Mouse (Mus musculus): ENCODE results near the gene Myh7b. TPM values are rescaled to one million over a fixed set of nuclear protein-coding genes. Genes with fewer than 3 reads are reported as not detected.

The Myh7b gene
- polyA plus RNA-seq, 1 experiment from 2014 or later: 0.59 TPM

- H3K27me3 ChIP-seq (ENCODE audit: control insufficient read depth, insufficient read depth, low read length): no peaks in the 10 kb centered on the region
- no peak overlapping the region for H3K4me2 ChIP-seq
- no peak overlapping the region for H3K27ac ChIP-seq (ENCODE audit: low read depth, low read length)
- 87% methylated on average over 3 of the region's 3 CpGs for WGBS
- DNase-seq (ENCODE audit: low spot score, missing footprints): no peak
- no peak for ATAC-seq (ENCODE audit: low FRiP score)
- no peak overlapping the region for H3K4me3 ChIP-seq (ENCODE audit: low read depth, low read length)
- H3K4me1 ChIP-seq (ENCODE audit: control insufficient read depth, insufficient read depth, low read length): no peaks in the 10 kb centered on the region
- no peak overlapping the region for H3K9ac ChIP-seq (ENCODE audit: low read length)
- no peaks in the 10 kb centered on the region for H3K9me3 ChIP-seq (ENCODE audit: control insufficient read depth, low read length)
- H3K36me3 ChIP-seq (ENCODE audit: control insufficient read depth, insufficient read depth, low read length): no peaks in the 10 kb centered on the region
These were observed 30.7 kb upstream of the Myh7b start for GRCm38 (mm10) chr2:155580331-155580730.

- no peak overlapping the region for H3K4me2 ChIP-seq
- H3K9me3 ChIP-seq (ENCODE audit: control insufficient read depth, low read length): no peaks in the 10 kb centered on the region
- DNase-seq (ENCODE audit: low spot score, missing footprints) (peak; percentile 41), ATAC-seq (ENCODE audit: low FRiP score) (no peak)
- H3K4me3 ChIP-seq (ENCODE audit: low read depth, low read length): no peak overlapping the region
- no peak overlapping the region for H3K27ac ChIP-seq (ENCODE audit: low read depth, low read length)
- no peaks in the 10 kb centered on the region for H3K27me3 ChIP-seq (ENCODE audit: control insufficient read depth, insufficient read depth, low read length)
- WGBS: 76% methylated on average over 4 of the region's 4 CpGs
- no peaks in the 10 kb centered on the region for H3K36me3 ChIP-seq (ENCODE audit: control insufficient read depth, insufficient read depth, low read length)
- H3K9ac ChIP-seq (ENCODE audit: low read length): no peak overlapping the region
- no peaks in the 10 kb centered on the region for H3K4me1 ChIP-seq (ENCODE audit: control insufficient read depth, insufficient read depth, low read length)
These were observed 28.5 kb upstream of the Myh7b start for GRCm38 (mm10) chr2:155582384-155582995.

GRCm38 (mm10) chr2:155582996-155583395, 28.0 kb upstream of the Myh7b start:
- H3K9me3 ChIP-seq (ENCODE audit: control insufficient read depth, low read length): no peaks in the 10 kb centered on the region
- no peak overlapping the region for H3K4me3 ChIP-seq (ENCODE audit: low read depth, low read length)
- H3K4me2 ChIP-seq: no peak overlapping the region
- DNase-seq (ENCODE audit: low spot score, missing footprints) (no peak), ATAC-seq (ENCODE audit: low FRiP score) (no peak)
- H3K27me3 ChIP-seq (ENCODE audit: control insufficient read depth, insufficient read depth, low read length): no peaks in the 10 kb centered on the region
- H3K4me1 ChIP-seq (ENCODE audit: control insufficient read depth, insufficient read depth, low read length): no peaks in the 10 kb centered on the region
- H3K36me3 ChIP-seq (ENCODE audit: control insufficient read depth, insufficient read depth, low read length): no peaks in the 10 kb centered on the region
- no peak overlapping the region for H3K27ac ChIP-seq (ENCODE audit: low read depth, low read length)
- H3K9ac ChIP-seq (ENCODE audit: low read length): no peak overlapping the region
- 86% methylated on average over 5 of the region's 5 CpGs for WGBS

- no peaks in the 10 kb centered on the region for H3K4me1 ChIP-seq (ENCODE audit: control insufficient read depth, insufficient read depth, low read length)
- WGBS: 41% methylated on average over 5 of the region's 5 CpGs
- ATAC-seq (ENCODE audit: low FRiP score): 0 out of 2 replicates have a peak, but pooled peaks have one; percentile 24
- peak; percentile 97 for DNase-seq (ENCODE audit: low spot score, missing footprints)
- H3K36me3 ChIP-seq (ENCODE audit: control insufficient read depth, insufficient read depth, low read length): no peaks in the 10 kb centered on the region
- no peak overlapping the region for H3K4me3 ChIP-seq (ENCODE audit: low read depth, low read length)
- no peaks in the 10 kb centered on the region for H3K27me3 ChIP-seq (ENCODE audit: control insufficient read depth, insufficient read depth, low read length)
- H3K9ac ChIP-seq (ENCODE audit: low read length): no peak overlapping the region
- no peak overlapping the region for H3K4me2 ChIP-seq
- H3K9me3 ChIP-seq (ENCODE audit: control insufficient read depth, low read length): no peaks in the 10 kb centered on the region
- H3K27ac ChIP-seq (ENCODE audit: low read depth, low read length): no peak overlapping the region
These were observed 27.0 kb upstream of the Myh7b start for GRCm38 (mm10) chr2:155583927-155584530.

- Histone ChIP-seq H3K4me1 (ENCODE audit: control insufficient read depth, insufficient read depth, low read length) (no peaks in the 10 kb centered on the region), H3K27me3 (ENCODE audit: control insufficient read depth, insufficient read depth, low read length) (no peaks in the 10 kb centered on the region), H3K36me3 (ENCODE audit: control insufficient read depth, insufficient read depth, low read length) (no peaks in the 10 kb centered on the region), H3K4me2 (no peak overlapping the region), H3K9me3 (ENCODE audit: control insufficient read depth, low read length) (no peaks in the 10 kb centered on the region), H3K4me3 (ENCODE audit: low read depth, low read length) (no peak overlapping the region), H3K9ac (ENCODE audit: low read length) (no peak overlapping the region), H3K27ac (ENCODE audit: low read depth, low read length) (no peak overlapping the region)
- ATAC-seq (ENCODE audit: low FRiP score): no peak
- 57% methylated on average over 9 of the region's 9 CpGs for WGBS
- DNase-seq (ENCODE audit: low spot score, missing footprints): no peak
These were observed 25.9 kb upstream of the Myh7b start for GRCm38 (mm10) chr2:155585082-155585481.

GRCm38 (mm10) chr2:155585486-155585885, 25.5 kb upstream of the Myh7b start:
- Histone ChIP-seq H3K27me3 (ENCODE audit: control insufficient read depth, insufficient read depth, low read length) (no peaks in the 10 kb centered on the region), H3K4me1 (ENCODE audit: control insufficient read depth, insufficient read depth, low read length) (no peaks in the 10 kb centered on the region), H3K4me3 (ENCODE audit: low read depth, low read length) (no peak overlapping the region), H3K9ac (ENCODE audit: low read length) (no peak overlapping the region), H3K9me3 (ENCODE audit: control insufficient read depth, low read length) (no peaks in the 10 kb centered on the region), H3K4me2 (no peak overlapping the region), H3K36me3 (ENCODE audit: control insufficient read depth, insufficient read depth, low read length) (no peaks in the 10 kb centered on the region), H3K27ac (ENCODE audit: low read depth, low read length) (no peak overlapping the region)
- 37% methylated on average over 10 of the region's 10 CpGs for WGBS
- ATAC-seq (ENCODE audit: low FRiP score) (no peak), DNase-seq (ENCODE audit: low spot score, missing footprints) (no peak)

GRCm38 (mm10) chr2:155588136-155588535, 22.9 kb upstream of the Myh7b start:
- no peak overlapping the region for H3K27ac ChIP-seq (ENCODE audit: low read depth, low read length)
- peaks cover 4% of the 10 kb centered on the region for H3K4me1 ChIP-seq (ENCODE audit: control insufficient read depth, insufficient read depth, low read length)
- DNase-seq (ENCODE audit: low spot score, missing footprints) (no peak), ATAC-seq (ENCODE audit: low FRiP score) (no peak)
- no peaks in the 10 kb centered on the region for H3K36me3 ChIP-seq (ENCODE audit: control insufficient read depth, insufficient read depth, low read length)
- H3K4me3 ChIP-seq (ENCODE audit: low read depth, low read length): no peak overlapping the region
- H3K4me2 ChIP-seq: no peak overlapping the region
- H3K9ac ChIP-seq (ENCODE audit: low read length): no peak overlapping the region
- no peaks in the 10 kb centered on the region for H3K9me3 ChIP-seq (ENCODE audit: control insufficient read depth, low read length)
- WGBS: 78% methylated on average over 3 of the region's 3 CpGs
- no peaks in the 10 kb centered on the region for H3K27me3 ChIP-seq (ENCODE audit: control insufficient read depth, insufficient read depth, low read length)

GRCm38 (mm10) chr2:155589521-155589920, 21.5 kb upstream of the Myh7b start:
- WGBS: 75% methylated on average over 6 of the region's 6 CpGs
- H3K4me1 ChIP-seq (ENCODE audit: control insufficient read depth, insufficient read depth, low read length): peaks cover 4% of the 10 kb centered on the region
- no peak for DNase-seq (ENCODE audit: low spot score, missing footprints)

GRCm38 (mm10) chr2:155590876-155591275, 20.1 kb upstream of the Myh7b start:
- Histone ChIP-seq H3K4me2 (no peak overlapping the region), H3K9me3 (ENCODE audit: control insufficient read depth, low read length) (no peaks in the 10 kb centered on the region), H3K27me3 (ENCODE audit: control insufficient read depth, insufficient read depth, low read length) (no peaks in the 10 kb centered on the region), H3K27ac (ENCODE audit: low read depth, low read length) (no peak overlapping the region), H3K36me3 (ENCODE audit: control insufficient read depth, insufficient read depth, low read length) (no peaks in the 10 kb centered on the region), H3K9ac (ENCODE audit: low read length) (no peak overlapping the region), H3K4me3 (ENCODE audit: low read depth, low read length) (no peak overlapping the region), H3K4me1 (ENCODE audit: control insufficient read depth, insufficient read depth, low read length) (peaks cover 4% of the 10 kb centered on the region)
- WGBS: 89% methylated on average over 2 of the region's 2 CpGs
- ATAC-seq (ENCODE audit: low FRiP score) (no peak), DNase-seq (ENCODE audit: low spot score, missing footprints) (no peak)

More at GRCm38 (mm10) chr2:155589521-155589920, 21.5 kb upstream of the Myh7b start:
- H3K9ac ChIP-seq (ENCODE audit: low read length): no peak overlapping the region
- no peaks in the 10 kb centered on the region for H3K36me3 ChIP-seq (ENCODE audit: control insufficient read depth, insufficient read depth, low read length)
- H3K4me3 ChIP-seq (ENCODE audit: low read depth, low read length): no peak overlapping the region
- no peak overlapping the region for H3K4me2 ChIP-seq
- no peaks in the 10 kb centered on the region for H3K27me3 ChIP-seq (ENCODE audit: control insufficient read depth, insufficient read depth, low read length)
- no peak for ATAC-seq (ENCODE audit: low FRiP score)
- no peak overlapping the region for H3K27ac ChIP-seq (ENCODE audit: low read depth, low read length)
- H3K9me3 ChIP-seq (ENCODE audit: control insufficient read depth, low read length): no peaks in the 10 kb centered on the region
